Mouse (Mus musculus) yolk sac, embryonic 10.5 days (tissue): ENCODE data around the gene Ppil1.

ENCODE experiments used
- DNase-seq: peaks from one replicate; pipeline ENCODE4 v3.0.0-alpha.2; 2017; ENCODE audit warnings: low spot score

The Ppil1 gene

GRCm38 (mm10) chr17:29263840-29264633 lies at the start of gene Ppil1:
TSS of gene Ppil1 (minus strand) at chr17:29264186.
- peak; percentile 91 for DNase-seq

GRCm38 (mm10) chr17:29313300-29313699 lies 49.3 kb upstream of the Ppil1 start:
- DNase-seq: no peak

GRCm38 (mm10) chr17:29312082-29312481 lies 48.1 kb upstream of the Ppil1 start:
- no peak for DNase-seq

- DNase-seq: no peak
These were observed 47.6 kb upstream of the Ppil1 start for GRCm38 (mm10) chr17:29311602-29312001.

GRCm38 (mm10) chr17:29310056-29310623 lies 46.2 kb upstream of the Ppil1 start:
- DNase-seq: no peak

- no peak for DNase-seq
These were observed 41.9 kb upstream of the Ppil1 start for GRCm38 (mm10) chr17:29305871-29306270.

GRCm38 (mm10) chr17:29305058-29305806 lies 41.2 kb upstream of the Ppil1 start:
- no peak for DNase-seq

- DNase-seq: no peak
These were observed 40.5 kb upstream of the Ppil1 start for GRCm38 (mm10) chr17:29304376-29305057.

- no peak for DNase-seq
These were observed 39.9 kb upstream of the Ppil1 start for GRCm38 (mm10) chr17:29303856-29304255.

GRCm38 (mm10) chr17:29303087-29303486 lies 39.1 kb upstream of the Ppil1 start:
- DNase-seq: no peak

- DNase-seq: no peak
These were observed 38.2 kb upstream of the Ppil1 start for GRCm38 (mm10) chr17:29302149-29302548.

- DNase-seq: no peak
These were observed 37.4 kb upstream of the Ppil1 start for GRCm38 (mm10) chr17:29301421-29301820.

GRCm38 (mm10) chr17:29300926-29301325 lies 36.9 kb upstream of the Ppil1 start:
- no peak for DNase-seq

- no peak for DNase-seq
These were observed 35.3 kb upstream of the Ppil1 start for GRCm38 (mm10) chr17:29299282-29299681.

- peak; percentile 36 for DNase-seq
These were observed 33.8 kb upstream of the Ppil1 start for GRCm38 (mm10) chr17:29297813-29298212.

GRCm38 (mm10) chr17:29297321-29297720 lies 33.3 kb upstream of the Ppil1 start:
- DNase-seq: peak; percentile 56

GRCm38 (mm10) chr17:29295835-29296234 lies 31.8 kb upstream of the Ppil1 start:
- DNase-seq: peak; percentile 36

GRCm38 (mm10) chr17:29293807-29294605 lies 30.0 kb upstream of the Ppil1 start:
- no peak for DNase-seq

GRCm38 (mm10) chr17:29292996-29293395 lies 29.0 kb upstream of the Ppil1 start:
- DNase-seq: no peak

- no peak for DNase-seq
These were observed 27.8 kb upstream of the Ppil1 start for GRCm38 (mm10) chr17:29291793-29292192.

- no peak for DNase-seq
These were observed 18.4 kb upstream of the Ppil1 start for GRCm38 (mm10) chr17:29282216-29282952.
